Mouse (Mus musculus) stomach, embryonic 14.5 days (tissue): Measurements from ENCODE around the gene Pcsk2. TPM values are rescaled to one million over a fixed set of nuclear protein-coding genes. Genes with fewer than 3 reads are reported as not detected.

Experiments used
- ATAC-seq: fragments of 200-750 bp; cut with Nextera tagmentation; 2 replicates; pipeline ENCODE4 v1.8.0; 2017; ENCODE audit warnings: low read depth, moderate TSS enrichment; ENCODE audit not compliant: insufficient number of reproducible peaks, insufficient read depth, low FRiP score
- H3K27ac ChIP-seq: fragments of 300-500 bp; sonication (generic); 2 replicates; pipeline ENCODE4 v1.5.1; 2014; ENCODE audit warnings: mild to moderate bottlenecking, low read length, moderate library complexity, mixed read lengths
- H3K27me3 ChIP-seq: fragments of 300-500 bp; sonication (generic); 2 replicates; pipeline ENCODE4 v1.6.1; 2014; ENCODE audit warnings: low read length, control low read depth, mixed read lengths; ENCODE audit not compliant: control insufficient read depth, insufficient read depth
- H3K36me3 ChIP-seq: fragments of 300-500 bp; sonication (generic); 2 replicates; pipeline ENCODE4 v1.6.1; 2014; ENCODE audit warnings: mild to moderate bottlenecking, control low read depth, low read length, moderate library complexity, mixed read lengths; ENCODE audit not compliant: control insufficient read depth, insufficient read depth
- H3K4me1 ChIP-seq: fragments of 300-500 bp; sonication (generic); 2 replicates; pipeline ENCODE4 v1.6.1; 2014; ENCODE audit warnings: low read length, control low read depth, mixed read lengths; ENCODE audit not compliant: control insufficient read depth, insufficient read depth
- H3K4me2 ChIP-seq: fragments of 300-500 bp; sonication (generic); replicated peaks from 2 replicates; pipeline ENCODE4 v1.6.1; 2014; ENCODE audit warnings: low read depth, low read length, control low read depth
- H3K4me3 ChIP-seq: fragments of 300-500 bp; sonication (generic); 2 replicates; pipeline ENCODE4 v1.5.1; 2014; ENCODE audit warnings: low read depth, low read length, control low read depth
- H3K9ac ChIP-seq: fragments of 300-500 bp; sonication (generic); replicated peaks from 2 replicates; pipeline ENCODE4 v1.6.1; 2014; ENCODE audit warnings: low read depth, mild to moderate bottlenecking, control low read depth, low read length, moderate library complexity, mixed read lengths
- H3K9me3 ChIP-seq: fragments of 300-500 bp; sonication (generic); 2 replicates; pipeline ENCODE4 v1.6.1; 2016; ENCODE audit warnings: low read depth, low read length, control low read depth; ENCODE audit not compliant: control insufficient read depth
- WGBS: fragments of 180-500 bp; shearing (Covaris S2); extraction: QIAGEN DNeasy Blood & Tissue Kit; methylation state at CpG from one replicate; pipeline ENCODE4 v1.1.7; 2014; 5-methylcytosine and 5-hydroxymethylcytosine counted together
- polyA plus RNA-seq: library from polyadenylated mRNA; unstranded; fragments of >200 nt; fragmentation: Nextera tagmentation; extraction: Ambion mirVana; gene quantifications from 2 replicates; pipeline ENCODE4 v1.2.1, GENCODE M21; 2014

Pcsk2 gene
- polyA plus RNA-seq, 1 experiment from 2014 or later, result 1.1 TPM

GRCm38 (mm10) chr2:143702931-143703344, 157.0 kb downstream of the Pcsk2 start:
- H3K4me1 ChIP-seq, result no peaks in the 10 kb centered on the region
- H3K4me2 ChIP-seq, result no peak overlapping the region
- H3K4me3 ChIP-seq, result no peak overlapping the region
- H3K9me3 ChIP-seq, result no peaks in the 10 kb centered on the region
- no peak overlapping the region for H3K9ac ChIP-seq
- H3K27me3 ChIP-seq, result no peaks in the 10 kb centered on the region
- H3K27ac ChIP-seq, result no peak overlapping the region
- no peaks in the 10 kb centered on the region for H3K36me3 ChIP-seq
- ATAC-seq, result no peak
- WGBS, result 88% methylated on average over 3 of the region's 3 CpGs

- Histone ChIP-seq H3K4me3 (no peak overlapping the region), H3K27ac (no peak overlapping the region), H3K4me2 (no peak overlapping the region), H3K36me3 (no peaks in the 10 kb centered on the region), H3K9ac (no peak overlapping the region), H3K9me3 (no peaks in the 10 kb centered on the region), H3K27me3 (no peaks in the 10 kb centered on the region), H3K4me1 (no peaks in the 10 kb centered on the region)
- WGBS, result 83% methylated on average over 3 of the region's 3 CpGs
- ATAC-seq, result no peak
Measured at GRCm38 (mm10) chr2:143708205-143708604, 162.2 kb downstream of the Pcsk2 start.

GRCm38 (mm10) chr2:143709249-143709648, 163.3 kb downstream of the Pcsk2 start:
- 25% methylated on average over 4 of the region's 4 CpGs for WGBS

GRCm38 (mm10) chr2:143709979-143710378, 164.0 kb downstream of the Pcsk2 start:
- Histone ChIP-seq H3K4me1 (no peaks in the 10 kb centered on the region), H3K9ac (no peak overlapping the region), H3K27me3 (no peaks in the 10 kb centered on the region), H3K4me3 (no peak overlapping the region), H3K9me3 (no peaks in the 10 kb centered on the region), H3K36me3 (no peaks in the 10 kb centered on the region), H3K27ac (no peak overlapping the region), H3K4me2 (no peak overlapping the region)
- no peak for ATAC-seq
- WGBS, result 72% methylated on average over 2 of the region's 2 CpGs

More at GRCm38 (mm10) chr2:143709249-143709648, 163.3 kb downstream of the Pcsk2 start:
- H3K9ac ChIP-seq, result no peak overlapping the region
- ATAC-seq, result no peak
- no peaks in the 10 kb centered on the region for H3K36me3 ChIP-seq
- H3K4me1 ChIP-seq, result no peaks in the 10 kb centered on the region
- no peaks in the 10 kb centered on the region for H3K27me3 ChIP-seq
- H3K9me3 ChIP-seq, result no peaks in the 10 kb centered on the region
- H3K27ac ChIP-seq, result no peak overlapping the region
- H3K4me2 ChIP-seq, result no peak overlapping the region
- H3K4me3 ChIP-seq, result no peak overlapping the region

GRCm38 (mm10) chr2:143711886-143712285, 165.9 kb downstream of the Pcsk2 start:
- Histone ChIP-seq H3K36me3 (no peaks in the 10 kb centered on the region), H3K4me1 (no peaks in the 10 kb centered on the region), H3K9ac (no peak overlapping the region), H3K27me3 (no peaks in the 10 kb centered on the region), H3K4me3 (no peak overlapping the region), H3K9me3 (no peaks in the 10 kb centered on the region), H3K4me2 (no peak overlapping the region), H3K27ac (no peak overlapping the region)
- ATAC-seq, result no peak
- 81% methylated on average over 4 of the region's 4 CpGs for WGBS

GRCm38 (mm10) chr2:143712901-143713300, 166.9 kb downstream of the Pcsk2 start:
- H3K27ac ChIP-seq, result no peak overlapping the region
- no peaks in the 10 kb centered on the region for H3K27me3 ChIP-seq
- no peak for ATAC-seq
- H3K4me2 ChIP-seq, result no peak overlapping the region
- H3K9me3 ChIP-seq, result no peaks in the 10 kb centered on the region
- no peaks in the 10 kb centered on the region for H3K4me1 ChIP-seq
- no peak overlapping the region for H3K9ac ChIP-seq
- no peaks in the 10 kb centered on the region for H3K36me3 ChIP-seq
- 79% methylated on average over 3 of the region's 3 CpGs for WGBS
- no peak overlapping the region for H3K4me3 ChIP-seq

GRCm38 (mm10) chr2:143713902-143714301, 167.9 kb downstream of the Pcsk2 start:
- no peaks in the 10 kb centered on the region for H3K4me1 ChIP-seq
- H3K27ac ChIP-seq, result no peak overlapping the region
- H3K9ac ChIP-seq, result no peak overlapping the region
- no peak overlapping the region for H3K4me2 ChIP-seq
- H3K27me3 ChIP-seq, result no peaks in the 10 kb centered on the region
- ATAC-seq, result no peak
- no peaks in the 10 kb centered on the region for H3K36me3 ChIP-seq
- no peaks in the 10 kb centered on the region for H3K9me3 ChIP-seq
- WGBS, result 81% methylated on average over 4 of the region's 4 CpGs
- H3K4me3 ChIP-seq, result no peak overlapping the region

- Histone ChIP-seq H3K27me3 (no peaks in the 10 kb centered on the region), H3K9ac (no peak overlapping the region), H3K4me3 (no peak overlapping the region), H3K4me1 (no peaks in the 10 kb centered on the region), H3K27ac (no peak overlapping the region), H3K9me3 (no peaks in the 10 kb centered on the region), H3K4me2 (no peak overlapping the region), H3K36me3 (no peaks in the 10 kb centered on the region)
- 63% methylated on average over 4 of the region's 4 CpGs for WGBS
- no peak for ATAC-seq
Measured at GRCm38 (mm10) chr2:143715110-143715509, 169.2 kb downstream of the Pcsk2 start.

GRCm38 (mm10) chr2:143723231-143723630, 177.3 kb downstream of the Pcsk2 start:
- no peak for ATAC-seq
- no peak overlapping the region for H3K4me3 ChIP-seq
- 25% methylated on average over 4 of the region's 4 CpGs for WGBS
- no peaks in the 10 kb centered on the region for H3K36me3 ChIP-seq
- H3K27me3 ChIP-seq, result no peaks in the 10 kb centered on the region
- no peak overlapping the region for H3K27ac ChIP-seq
- no peaks in the 10 kb centered on the region for H3K4me1 ChIP-seq
- H3K9ac ChIP-seq, result no peak overlapping the region
- H3K4me2 ChIP-seq, result no peak overlapping the region
- H3K9me3 ChIP-seq, result no peaks in the 10 kb centered on the region
